Mouse (Mus musculus): ENCODE results near the gene Sgpp1.
"Not testable (repeated sequence)": the region's sequence is repeated elsewhere in the genome, so short reads cannot be mapped to it uniquely, and the experiment has no call there.

The Sgpp1 gene

DNA sequence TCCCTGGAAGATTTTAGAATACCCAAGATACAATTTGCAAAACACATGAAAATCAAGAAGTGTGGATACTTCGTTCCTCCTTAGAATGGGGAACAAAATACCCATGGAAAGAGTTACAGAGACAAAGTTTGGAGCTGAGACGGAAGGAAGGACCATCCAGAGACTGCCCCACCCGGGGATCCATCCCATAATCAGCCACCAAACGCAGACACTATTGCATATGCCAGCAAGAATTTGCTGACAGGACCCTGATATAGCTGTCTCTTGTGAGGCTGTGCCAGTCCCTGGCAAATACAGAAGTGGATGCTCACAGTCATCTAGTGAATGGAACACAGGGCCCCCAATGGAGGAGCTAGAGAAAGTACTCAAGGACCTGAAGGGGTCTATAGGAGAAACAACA, 51.5 kb downstream of the Sgpp1 start:
- DNase-seq, result not testable (repeated sequence)

DNA sequence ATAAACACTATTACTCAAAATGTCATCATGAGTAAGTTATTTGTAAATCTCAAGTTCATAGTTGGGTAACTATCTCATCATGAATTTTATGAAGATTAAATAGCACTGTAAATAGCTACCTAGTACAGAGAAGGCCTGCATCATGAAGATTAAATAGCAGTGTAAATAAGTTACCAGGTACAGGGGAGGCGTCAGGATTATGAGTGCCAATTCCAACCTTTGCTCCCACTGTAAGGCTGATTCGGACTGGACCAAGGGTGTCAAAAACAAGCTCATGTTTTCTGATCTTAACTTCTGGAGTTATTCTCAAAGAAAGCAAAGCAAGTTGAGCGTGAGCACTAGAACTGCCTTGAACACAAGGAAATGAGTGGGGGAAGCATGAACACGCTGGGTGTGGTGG, 51.9 kb downstream of the Sgpp1 start:
- DNase-seq, result no peak

DNA sequence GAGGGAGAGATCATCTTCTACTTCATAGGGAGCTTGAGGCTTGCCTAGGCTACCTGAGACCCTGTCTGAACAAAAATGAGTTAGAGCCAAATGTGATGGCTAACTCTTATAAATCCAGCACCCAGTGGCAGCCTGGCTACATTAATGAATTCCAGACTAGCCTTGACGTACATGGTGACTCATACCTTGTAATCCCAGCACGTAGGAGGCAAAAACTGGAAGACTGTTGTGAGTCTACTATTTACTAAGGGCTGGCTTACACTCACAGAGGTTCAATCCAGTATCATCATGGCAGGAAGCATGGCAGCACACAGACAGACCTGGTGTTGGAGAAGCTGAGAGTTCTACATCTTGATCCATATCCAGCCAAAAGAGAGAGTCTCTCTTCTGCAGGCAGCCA, 52.7 kb downstream of the Sgpp1 start:
- DNase-seq, result no peak

GRCm38 (mm10) chr12:75681101-75681500, 54.4 kb downstream of the Sgpp1 start:
- DNase-seq, result no peak

GRCm38 (mm10) chr12:75678393-75678792, 57.1 kb downstream of the Sgpp1 start:
- no peak for DNase-seq

DNA sequence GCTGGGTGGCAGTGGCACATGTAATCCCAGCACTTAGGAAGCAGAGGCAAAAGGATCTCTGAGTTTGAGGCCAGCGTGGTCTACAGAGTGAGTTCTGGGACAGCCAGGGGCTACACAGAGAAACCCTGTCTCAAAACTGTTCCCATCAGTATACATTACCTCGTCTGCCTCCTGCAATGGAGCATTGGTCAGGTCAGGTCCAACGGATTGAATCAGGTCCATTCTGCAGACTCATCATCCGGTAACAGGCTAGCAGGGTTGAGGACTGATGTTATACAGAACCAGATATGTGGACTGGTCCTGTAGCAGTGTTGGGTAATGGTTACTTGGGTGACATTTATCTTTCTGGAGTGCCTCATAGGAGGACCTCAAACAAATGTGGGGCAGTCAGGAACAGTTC, 62.9 kb downstream of the Sgpp1 start:
- no peak for DNase-seq

GRCm38 (mm10) chr12:75671759-75672315, 63.7 kb downstream of the Sgpp1 start:
- DNase-seq, result peak; percentile 22

GRCm38 (mm10) chr12:75670611-75671010, 64.9 kb downstream of the Sgpp1 start:
- no peak for DNase-seq

- peak; percentile 98 for DNase-seq
Observed at GRCm38 (mm10) chr12:75669258-75670106, 66.0 kb downstream of the Sgpp1 start, which contains the start of gene Wdr89. TSS of gene Wdr89 (minus strand) at chr12:75669537.

- no peak for DNase-seq
Observed at GRCm38 (mm10) chr12:75668916-75669257, 66.6 kb downstream of the Sgpp1 start.

DNA sequence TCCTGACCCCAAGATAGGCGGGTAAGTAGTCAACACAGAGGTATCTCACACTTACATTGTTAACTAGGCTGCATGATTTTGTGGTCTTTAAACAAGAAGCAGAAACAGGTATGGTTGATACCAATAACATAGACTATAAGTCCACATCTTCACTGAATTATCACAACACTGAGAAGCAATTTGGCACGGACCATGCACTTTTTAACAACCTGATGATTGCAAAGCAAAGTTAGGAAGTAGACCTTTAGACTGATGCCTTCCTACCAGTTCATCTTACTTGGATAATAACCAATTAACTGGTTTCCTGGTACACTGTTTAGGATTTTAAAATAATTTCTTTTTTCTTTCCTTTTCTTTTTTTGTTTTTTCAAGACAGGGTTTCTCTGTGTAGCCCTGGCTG, 67.3 kb downstream of the Sgpp1 start:
- no peak for DNase-seq

GRCm38 (mm10) chr12:75666939-75667338, 68.6 kb downstream of the Sgpp1 start:
- DNase-seq, result no peak

DNA sequence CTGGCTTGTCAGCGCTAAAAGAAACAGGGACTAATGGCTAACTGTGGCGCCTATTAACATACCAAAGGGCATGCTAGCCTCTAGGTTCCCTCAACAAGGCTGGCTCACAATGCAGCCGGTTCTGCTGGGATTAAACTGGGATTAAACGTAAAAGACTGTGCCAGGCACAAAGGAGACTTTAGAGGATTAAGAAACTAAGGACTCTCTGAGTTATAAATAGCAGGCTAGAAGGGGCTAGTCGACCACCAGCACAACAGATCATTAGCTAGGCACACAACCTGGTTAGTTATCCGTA, 71.1 kb downstream of the Sgpp1 start:
- no peak for DNase-seq

All from thymus, postnatal 4 days (tissue).